Mouse (Mus musculus): ENCODE data around the gene Jmy.

Gene Jmy

GRCm38 (mm10) chr13:93458616-93459015 is 41.0 kb downstream of the Jmy start:
- DNase-seq (ENCODE audit: low spot score) = no peak

GRCm38 (mm10) chr13:93453275-93453674 is 46.3 kb downstream of the Jmy start:
- DNase-seq (ENCODE audit: low spot score) = no peak

- DNase-seq (ENCODE audit: low spot score) = no peak
These were observed 59.4 kb downstream of the Jmy start for GRCm38 (mm10) chr13:93440167-93440566.

- no peak for DNase-seq (ENCODE audit: low spot score)
These were observed 70.4 kb downstream of the Jmy start for GRCm38 (mm10) chr13:93429205-93429604.

GRCm38 (mm10) chr13:93427920-93428876 is 71.4 kb downstream of the Jmy start:
- no peak for DNase-seq (ENCODE audit: low spot score)

GRCm38 (mm10) chr13:93423224-93423623 is 76.4 kb downstream of the Jmy start:
- DNase-seq (ENCODE audit: low spot score) = no peak

- no peak for DNase-seq (ENCODE audit: low spot score)
These were observed 79.8 kb downstream of the Jmy start for GRCm38 (mm10) chr13:93419779-93420178.

GRCm38 (mm10) chr13:93418292-93418691 is 81.3 kb downstream of the Jmy start:
- DNase-seq (ENCODE audit: low spot score) = no peak

GRCm38 (mm10) chr13:93415055-93415454 is 84.6 kb downstream of the Jmy start:
- DNase-seq (ENCODE audit: low spot score) = no peak

- DNase-seq (ENCODE audit: low spot score) = no peak
These were observed 89.3 kb downstream of the Jmy start for GRCm38 (mm10) chr13:93410343-93410742.

GRCm38 (mm10) chr13:93406855-93407254 is 92.8 kb downstream of the Jmy start:
- DNase-seq (ENCODE audit: low spot score) = no peak

GRCm38 (mm10) chr13:93401947-93402346 is 97.7 kb downstream of the Jmy start:
- no peak for DNase-seq (ENCODE audit: low spot score)

GRCm38 (mm10) chr13:93399710-93400216 is 99.8 kb downstream of the Jmy start:
- no peak for DNase-seq (ENCODE audit: low spot score)

- DNase-seq (ENCODE audit: low spot score) = no peak
These were observed 110.4 kb downstream of the Jmy start for GRCm38 (mm10) chr13:93389242-93389625.

- no peak for DNase-seq (ENCODE audit: low spot score)
These were observed 110.9 kb downstream of the Jmy start for GRCm38 (mm10) chr13:93388594-93389241.

GRCm38 (mm10) chr13:93387440-93387839 is 112.2 kb downstream of the Jmy start:
- DNase-seq (ENCODE audit: low spot score) = no peak

- DNase-seq (ENCODE audit: low spot score) = no peak
These were observed 114.5 kb downstream of the Jmy start for GRCm38 (mm10) chr13:93385147-93385546.

GRCm38 (mm10) chr13:93384481-93384880 is 115.1 kb downstream of the Jmy start:
- DNase-seq (ENCODE audit: low spot score) = no peak

GRCm38 (mm10) chr13:93383620-93384019 is 116.0 kb downstream of the Jmy start:
- DNase-seq (ENCODE audit: low spot score) = no peak

- no peak for DNase-seq (ENCODE audit: low spot score)
These were observed 116.5 kb downstream of the Jmy start for GRCm38 (mm10) chr13:93383092-93383491.

- DNase-seq (ENCODE audit: low spot score) = no peak
These were observed 118.3 kb downstream of the Jmy start for GRCm38 (mm10) chr13:93381301-93381700.

GRCm38 (mm10) chr13:93380399-93381063 is 119.1 kb downstream of the Jmy start:
- no peak for DNase-seq (ENCODE audit: low spot score)
